Mouse (Mus musculus) natural killer cell, adult 2 months (primary cell): ENCODE data around the gene Lamb2.

Experiments used
- DNase-seq, 2 experiments: peaks; one replicate each; pipeline ENCODE4 v3.0.0; 2022; ENCODE audit warnings: low spot score in 2 of 2

Gene Lamb2

DNA sequence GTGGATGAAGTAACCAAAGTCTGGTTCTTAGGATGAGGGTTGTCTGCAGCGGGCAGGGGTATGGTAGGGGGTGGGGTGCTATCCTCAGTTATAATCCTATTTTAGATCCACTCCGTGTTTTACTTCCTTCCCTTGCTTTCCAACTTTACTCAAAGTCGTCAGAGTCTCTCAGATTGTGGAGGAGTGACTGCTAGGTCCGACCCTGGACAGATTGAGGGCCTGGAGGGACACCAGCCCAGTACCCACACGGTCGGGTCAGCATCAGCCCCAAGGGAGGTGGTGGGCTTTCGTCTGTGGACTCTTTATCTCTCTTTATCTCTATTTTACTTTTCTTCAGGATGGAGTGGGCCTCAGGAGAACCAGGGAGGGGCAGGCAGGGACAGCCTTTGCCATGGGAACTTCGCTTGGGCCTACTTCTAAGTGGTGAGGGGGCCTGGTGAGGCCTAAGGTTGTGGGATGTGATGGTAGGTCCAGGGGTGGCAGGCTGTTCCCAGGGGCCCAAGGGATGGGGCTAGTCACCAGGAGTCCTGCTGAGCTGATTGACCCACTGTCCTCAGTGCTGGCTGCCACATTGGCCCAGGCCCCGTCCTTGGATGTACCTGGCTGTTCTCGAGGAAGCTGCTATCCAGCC is at the start of gene Lamb2:
TSS of gene Lamb2 (plus strand) at position 16 of the 631 bp plus-strand sequence.
- no peak for DNase-seq

DNA sequence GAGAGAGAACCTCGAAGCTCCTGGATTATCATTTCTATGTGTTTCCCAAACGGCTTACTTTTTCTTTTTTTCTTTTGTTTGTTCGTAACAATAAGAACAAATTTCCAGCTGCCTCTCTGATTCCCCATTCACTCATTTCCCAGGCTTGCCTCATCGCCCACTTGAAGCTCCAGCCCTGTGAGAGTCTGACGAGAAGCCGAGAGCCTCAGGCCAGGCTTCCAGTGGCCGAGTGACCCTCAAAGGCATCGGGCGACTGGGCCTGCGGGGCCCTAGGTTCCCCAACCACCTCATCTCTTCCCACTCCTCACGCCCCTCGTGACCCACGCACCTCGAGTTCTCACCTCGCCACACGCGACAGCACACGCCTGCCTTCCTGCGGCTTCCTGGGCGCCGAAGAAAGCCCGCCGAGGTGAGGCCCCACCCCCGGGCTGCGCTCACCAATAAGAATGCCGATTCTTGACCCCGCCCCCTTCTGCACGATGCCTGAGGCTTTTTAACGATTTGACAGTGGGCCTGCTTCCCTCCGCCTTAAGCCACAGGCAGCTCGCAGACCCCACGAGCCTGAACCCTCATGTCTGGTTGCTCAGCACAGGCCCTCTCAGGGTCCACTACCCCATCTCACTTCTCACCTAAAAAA is 48.0 kb upstream of the Lamb2 start:
- DNase-seq, result no peak

- no peak for DNase-seq
Observed at GRCm38 (mm10) chr9:108436182-108436581, 43.4 kb upstream of the Lamb2 start, which contains the start of gene BC048562. TSS of gene BC048562 (plus strand) at chr9:108436482.

DNA sequence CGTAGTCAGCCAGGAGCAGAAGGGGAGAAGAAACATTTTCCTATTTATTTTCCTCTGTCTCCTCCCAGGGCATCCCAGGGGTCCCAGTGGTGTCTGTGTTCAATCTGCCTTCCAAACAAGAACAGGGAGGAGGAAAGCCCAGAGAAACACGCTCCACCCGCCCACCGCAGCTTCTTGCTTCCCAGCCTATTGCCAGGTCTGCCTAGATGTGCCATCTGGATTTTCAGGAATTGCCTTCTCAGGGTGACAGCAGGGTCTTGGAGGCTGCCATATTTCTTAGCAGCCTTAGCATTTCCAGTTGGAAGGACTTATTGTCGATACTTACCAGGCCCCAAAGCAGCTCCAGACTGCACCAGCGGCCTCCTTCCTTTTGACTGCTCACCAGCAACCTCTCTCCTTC is 40.4 kb upstream of the Lamb2 start:
- DNase-seq, result no peak

DNA sequence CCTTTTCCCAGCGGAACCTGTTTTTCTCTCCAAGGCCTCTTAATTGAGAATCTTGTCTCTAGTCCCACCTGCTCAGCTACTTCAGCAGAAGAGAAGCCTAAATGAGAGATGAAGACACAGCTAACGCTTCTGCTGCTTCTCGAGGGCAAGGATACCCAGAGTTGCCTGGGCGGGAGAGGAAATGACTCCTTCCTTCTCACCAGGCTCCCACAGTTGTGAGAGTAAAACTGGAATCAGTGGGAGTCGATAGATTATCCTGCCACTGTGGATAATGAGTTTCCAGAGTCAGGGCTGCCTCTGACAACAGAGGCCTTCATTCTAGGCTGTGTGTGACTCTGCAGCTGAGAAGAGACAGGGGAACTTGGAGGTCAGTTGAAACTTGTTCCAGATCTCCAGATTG is 39.1 kb upstream of the Lamb2 start:
- no peak for DNase-seq

DNA sequence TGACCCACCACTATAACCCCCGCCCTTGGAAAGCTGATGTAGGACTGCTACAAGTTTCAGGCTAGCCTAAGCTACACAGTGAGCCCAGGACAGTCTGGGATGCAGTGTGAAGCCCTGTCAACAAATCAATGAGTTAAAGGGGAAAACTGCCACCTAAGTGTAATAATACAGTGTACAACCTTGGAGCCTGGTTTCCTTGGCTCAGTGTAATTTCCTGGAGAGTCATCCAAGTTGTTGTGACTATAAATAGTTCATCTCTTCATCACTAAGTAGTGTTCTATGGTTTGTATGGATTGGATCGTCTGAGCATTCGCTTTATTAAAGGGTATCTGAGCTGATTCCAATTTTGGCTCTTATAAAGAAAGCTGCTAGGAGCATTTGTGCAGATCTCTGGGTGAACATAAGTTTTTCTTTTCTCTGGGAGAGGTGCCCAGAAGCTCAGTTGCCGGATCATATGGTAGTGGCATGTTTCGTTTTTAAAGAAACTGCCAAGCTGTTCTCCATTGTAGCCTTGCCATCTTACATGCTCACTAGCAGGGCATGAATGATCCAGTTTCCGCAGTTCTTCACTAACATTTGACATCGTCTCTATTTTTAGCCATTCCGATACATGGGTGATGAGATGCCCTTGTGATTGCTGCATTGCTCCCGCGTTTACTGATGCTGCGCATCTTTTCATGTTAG is 38.2 kb upstream of the Lamb2 start:
- DNase-seq, result no peak

- no peak for DNase-seq
Observed at GRCm38 (mm10) chr9:108445125-108445524, 34.4 kb upstream of the Lamb2 start.

- no peak for DNase-seq
Observed at GRCm38 (mm10) chr9:108449860-108450259, 29.7 kb upstream of the Lamb2 start.

DNA sequence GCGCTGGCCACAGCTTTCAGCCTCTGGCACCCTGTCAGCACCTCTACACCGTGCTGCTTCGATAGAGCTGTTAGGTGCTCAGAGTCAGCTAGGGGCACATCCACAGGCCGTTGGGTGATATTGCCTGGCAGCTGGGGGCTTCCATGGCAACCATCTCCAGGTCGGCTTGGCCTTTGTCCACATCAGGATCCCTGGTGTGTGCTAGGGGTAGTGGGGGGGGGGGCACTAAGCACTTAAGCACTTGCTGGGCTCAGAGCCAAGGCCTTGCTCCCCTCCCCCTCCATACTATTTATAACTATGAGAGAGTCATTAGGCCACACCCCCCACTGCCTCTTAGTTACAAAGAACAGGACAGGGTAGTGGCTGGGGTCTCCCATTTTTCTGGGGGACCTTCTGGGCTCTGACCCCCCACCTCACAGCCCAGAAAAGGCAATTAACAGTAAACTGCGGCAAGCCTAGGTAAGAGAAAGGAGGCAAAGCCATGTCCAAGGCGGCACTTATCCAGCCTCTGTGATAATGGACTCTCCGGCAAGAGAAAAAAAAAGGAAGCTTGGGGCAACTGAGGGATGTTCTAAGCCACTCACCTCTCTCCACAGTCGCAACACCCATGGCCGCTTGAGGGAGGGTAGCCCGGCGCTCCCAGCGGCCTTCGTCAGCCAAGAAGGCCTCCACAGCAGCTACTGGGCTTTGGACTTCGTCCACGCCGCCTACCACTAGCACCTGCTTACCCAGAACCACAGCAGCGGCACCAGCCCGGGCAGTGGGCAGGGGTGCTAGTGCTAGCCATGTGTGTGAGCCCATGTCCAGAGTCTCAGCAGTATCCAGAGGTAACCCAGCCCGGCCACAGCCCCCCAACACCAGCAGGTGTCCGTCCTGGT is 29.0 kb upstream of the Lamb2 start:
- no peak for DNase-seq

- no peak for DNase-seq
Observed at GRCm38 (mm10) chr9:108451170-108451493, 28.4 kb upstream of the Lamb2 start.

DNA sequence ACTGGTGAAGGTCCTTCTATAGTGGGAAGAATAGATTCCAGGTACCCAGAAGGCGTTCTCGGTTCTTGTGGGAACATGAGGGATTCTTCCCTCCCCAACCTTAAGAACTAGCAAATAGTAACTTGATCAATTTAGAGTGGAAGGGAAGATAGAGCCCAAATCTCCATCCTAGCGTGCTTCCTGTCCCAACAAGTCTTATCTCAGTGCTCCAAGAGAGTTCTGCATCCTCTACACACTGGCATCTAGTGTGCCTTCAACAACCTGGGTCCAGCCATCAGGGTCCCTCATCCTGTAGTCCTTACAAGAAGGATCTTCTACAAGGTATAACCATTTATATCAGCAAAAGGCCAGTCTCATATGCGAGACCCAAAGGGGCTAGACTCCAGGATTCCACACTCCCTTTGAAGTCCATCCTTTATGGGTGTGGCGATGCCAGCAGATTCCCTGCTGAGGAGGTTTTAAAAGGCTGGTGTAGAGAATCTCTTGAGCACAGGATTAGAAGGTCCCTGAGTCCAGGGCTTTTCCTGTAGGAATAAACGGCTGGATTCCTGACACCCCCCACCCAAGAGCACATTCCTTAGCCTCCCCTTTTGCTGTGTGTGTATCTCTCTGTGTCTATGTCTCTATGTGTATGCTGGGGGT is 27.9 kb upstream of the Lamb2 start:
- no peak for DNase-seq

DNA sequence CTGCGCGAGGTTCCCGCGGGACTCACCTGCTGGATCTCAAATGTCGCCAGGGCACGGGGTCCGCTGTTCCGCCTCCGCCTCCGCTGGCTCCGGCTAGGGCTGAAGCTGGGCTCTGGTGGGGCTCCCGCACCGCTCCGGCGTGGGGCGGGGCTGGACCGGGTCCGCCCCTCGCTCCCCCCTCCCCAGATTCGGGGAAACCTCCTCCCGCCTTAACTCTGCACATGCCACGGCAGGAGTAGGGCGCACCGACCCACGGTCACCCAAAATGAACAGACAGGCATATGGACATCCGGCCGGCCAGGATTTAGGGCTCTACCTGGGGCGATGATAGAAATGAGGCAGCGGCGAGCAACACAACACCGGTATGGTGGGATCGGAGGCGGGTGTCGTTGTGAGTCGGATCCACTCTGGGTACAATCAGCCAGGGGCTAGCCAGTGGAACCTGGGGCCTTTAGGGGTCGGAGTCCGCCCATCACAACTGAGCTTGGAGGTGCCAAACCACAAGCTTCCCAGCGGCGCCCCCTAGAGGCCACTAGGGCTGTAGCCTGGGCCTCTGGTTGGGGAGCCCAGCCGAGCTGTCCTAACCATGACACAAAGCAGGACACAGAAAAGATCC is 27.1 kb upstream of the Lamb2 start:
- peak; percentile 76 to 84 for DNase-seq

GRCm38 (mm10) chr9:108452911-108453310 is 26.6 kb upstream of the Lamb2 start:
- DNase-seq, result no peak

DNA sequence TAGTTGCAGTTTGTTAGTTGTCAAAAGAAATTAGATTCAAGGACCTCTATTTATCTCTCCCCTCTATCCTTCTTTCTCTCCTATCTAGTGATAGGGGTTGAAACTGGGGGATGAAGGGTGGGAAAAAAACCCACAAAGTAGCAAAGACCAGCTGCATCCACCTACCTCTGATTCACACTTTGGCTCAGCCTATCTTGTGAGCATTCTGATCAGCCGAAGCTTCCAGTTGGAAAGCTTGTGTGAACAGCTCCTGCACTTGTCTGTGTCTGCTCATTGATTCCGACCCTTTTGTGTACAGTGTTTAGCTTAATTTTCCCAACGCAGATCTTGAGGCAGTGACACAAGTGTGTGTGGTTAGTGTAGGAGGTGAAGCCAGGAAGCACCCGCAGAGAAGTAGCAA is 26.1 kb upstream of the Lamb2 start:
- no peak for DNase-seq

GRCm38 (mm10) chr9:108454429-108454828 is 25.1 kb upstream of the Lamb2 start:
- no peak for DNase-seq

- no peak for DNase-seq
Observed at GRCm38 (mm10) chr9:108455747-108456571, 23.6 kb upstream of the Lamb2 start.

GRCm38 (mm10) chr9:108456953-108457352 is 22.6 kb upstream of the Lamb2 start:
- DNase-seq, result no peak

- no peak for DNase-seq
Observed at GRCm38 (mm10) chr9:108459939-108460318, 19.6 kb upstream of the Lamb2 start.

GRCm38 (mm10) chr9:108460319-108461178 is 19.0 kb upstream of the Lamb2 start, which contains the start of gene Ccdc71:
TSS of gene Ccdc71 (plus strand) at chr9:108460527.
- peak; percentile 77 to 83 for DNase-seq
